Mouse (Mus musculus) ES-E14 (cell line): ENCODE results near the gene Dkkl1. TPM values are rescaled to one million over a fixed set of nuclear protein-coding genes. Genes with fewer than 3 reads are reported as not detected.

Experiments used
- DNase-seq: peaks from one replicate; pipeline ENCODE4 v3.0.0-alpha.2; 2013; ENCODE audit warnings: low read depth, low spot score
- H3K27ac ChIP-seq: 2 replicates; pipeline ENCODE4 v1.5.1; 2012; ENCODE audit warnings: low read depth, mild to moderate bottlenecking, low read length, moderate library complexity, mixed read lengths; ENCODE audit not compliant: poor library complexity, insufficient read depth, severe bottlenecking
- H3K36me3 ChIP-seq: 2 replicates; pipeline ENCODE4 v1.6.1; 2012; ENCODE audit warnings: mild to moderate bottlenecking, low read length, moderate library complexity, mixed read lengths; ENCODE audit not compliant: control insufficient read depth, poor library complexity, insufficient read depth, severe bottlenecking
- H3K4me1 ChIP-seq, 2 experiments: fragments of 150-350 bp in 1 of 2; sonication (generic) in 1 of 2; 2 replicates each; pipeline ENCODE4 v1.6.1; 2012; ENCODE audit warnings: low read length in 2 of 2, mild to moderate bottlenecking in 1 of 2, mixed read lengths in 1 of 2; ENCODE audit not compliant: control insufficient read depth in 2 of 2, insufficient read depth in 2 of 2, poor library complexity in 1 of 2
- H3K4me3 ChIP-seq, 2 experiments: fragments of 150-350 bp in 1 of 2; sonication (generic) in 1 of 2; 2 replicates each; pipeline ENCODE4 v1.5.1; 2012; ENCODE audit warnings: low read length in 2 of 2, low read depth in 1 of 2, mild to moderate bottlenecking in 1 of 2, mixed read lengths in 1 of 2; ENCODE audit not compliant: insufficient read depth in 1 of 2, poor library complexity in 1 of 2, severe bottlenecking in 1 of 2
- H3K9ac ChIP-seq: 2 replicates; pipeline ENCODE4 v1.6.1; 2012; ENCODE audit warnings: low read depth, mild to moderate bottlenecking, low read length, mixed read lengths; ENCODE audit not compliant: poor library complexity, insufficient read depth, severe bottlenecking
- H3K9me3 ChIP-seq: fragments of 150-350 bp; sonication (generic); 2 replicates; pipeline ENCODE4 v1.6.1; 2012; ENCODE audit warnings: low read depth, mild to moderate bottlenecking, low read length; ENCODE audit not compliant: control insufficient read depth, insufficient read depth
- CHD2 ChIP-seq: IDR thresholded peaks from 2 replicates; pipeline ENCODE4 v1.6.1; 2014; ENCODE audit warnings: mild to moderate bottlenecking, low read depth, low read length, inconsistent platforms
- HCFC1 ChIP-seq: IDR thresholded peaks from 2 replicates; pipeline ENCODE4 v1.6.1; 2012; ENCODE audit warnings: low read length, inconsistent platforms, borderline replicate concordance; ENCODE audit not compliant: insufficient read depth
- MAFK ChIP-seq: IDR thresholded peaks from 2 replicates; pipeline ENCODE4 v1.6.1; 2014; ENCODE audit warnings: mild to moderate bottlenecking, low read depth, low read length, inconsistent platforms; ENCODE audit not compliant: insufficient read depth
- ZC3H11A ChIP-seq: IDR thresholded peaks from 2 replicates; pipeline ENCODE4 v1.6.1; 2012; ENCODE audit warnings: low read depth, mild to moderate bottlenecking, inconsistent platforms, low read length, borderline replicate concordance
- ZNF384 ChIP-seq: IDR thresholded peaks from 2 replicates; pipeline ENCODE4 v1.6.1; 2012; ENCODE audit warnings: low read depth, low read length, inconsistent platforms
- in situ Hi-C, 2 experiments: fragments of 600-800 bp; cut with MboI; formaldehyde crosslinking; loops; one replicate each; pipeline ENCODE4 v1.15.1; 2025; ENCODE audit warnings: low sequenced_read_pairs in 2 of 2, inconsistent platforms in 1 of 2; ENCODE audit not compliant: unreplicated experiment in 2 of 2
- total RNA-seq: library from RNA; depleted of rRNA; stranded (reverse); fragments of 300-350 nt; gene quantifications from 2 replicates; pipeline ENCODE4 v1.2.3, GENCODE M21; 2012

The Dkkl1 gene
- total RNA-seq, 1 experiment = 6.9 TPM

DNA sequence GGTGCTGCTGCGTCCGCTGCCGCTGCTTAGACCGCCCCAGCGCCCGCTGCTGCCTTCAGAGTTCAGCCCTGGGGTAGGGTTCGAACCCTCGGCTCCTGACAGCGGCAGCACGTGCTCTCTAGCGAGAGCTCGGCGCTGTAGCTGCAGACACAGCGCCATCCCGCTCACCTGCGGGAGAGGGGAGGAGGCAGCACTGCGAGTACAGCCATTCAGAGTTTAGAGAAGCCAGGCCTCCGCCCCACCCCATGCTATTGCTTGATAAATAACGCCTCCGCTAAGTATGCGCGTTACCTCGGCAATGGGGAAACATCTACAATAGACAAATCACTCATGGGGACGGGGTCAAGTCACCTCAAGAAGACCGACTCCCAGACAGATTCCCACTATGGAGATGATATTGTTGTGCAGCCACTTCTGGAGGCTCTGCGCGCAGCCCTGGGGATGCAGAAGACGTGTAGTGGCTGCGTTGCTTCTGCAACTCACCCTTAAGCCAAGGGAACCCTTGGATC lies 22.4 kb upstream of the Dkkl1 start:
- DNase-seq = no peak
- H3K4me1 ChIP-seq = peaks cover 7 to 31% of the 10 kb centered on the region in 2 experiments
- TF ChIP-seq HCFC1 (no peak), ZC3H11A (no peak), ZNF384 (no peak), MAFK (no peak), CHD2 (no peak)
- peak overlapping the region; percentile 65 to 73 for H3K4me3 ChIP-seq
- peaks cover 29% of the 10 kb centered on the region for H3K36me3 ChIP-seq
- in situ Hi-C loops = no loop called here
- peak overlapping the region; percentile 65; the same call in 1 of the 2 replicates for H3K9ac ChIP-seq
- H3K9me3 ChIP-seq = no peaks in the 10 kb centered on the region
- H3K27ac ChIP-seq = no peak overlapping the region

DNA sequence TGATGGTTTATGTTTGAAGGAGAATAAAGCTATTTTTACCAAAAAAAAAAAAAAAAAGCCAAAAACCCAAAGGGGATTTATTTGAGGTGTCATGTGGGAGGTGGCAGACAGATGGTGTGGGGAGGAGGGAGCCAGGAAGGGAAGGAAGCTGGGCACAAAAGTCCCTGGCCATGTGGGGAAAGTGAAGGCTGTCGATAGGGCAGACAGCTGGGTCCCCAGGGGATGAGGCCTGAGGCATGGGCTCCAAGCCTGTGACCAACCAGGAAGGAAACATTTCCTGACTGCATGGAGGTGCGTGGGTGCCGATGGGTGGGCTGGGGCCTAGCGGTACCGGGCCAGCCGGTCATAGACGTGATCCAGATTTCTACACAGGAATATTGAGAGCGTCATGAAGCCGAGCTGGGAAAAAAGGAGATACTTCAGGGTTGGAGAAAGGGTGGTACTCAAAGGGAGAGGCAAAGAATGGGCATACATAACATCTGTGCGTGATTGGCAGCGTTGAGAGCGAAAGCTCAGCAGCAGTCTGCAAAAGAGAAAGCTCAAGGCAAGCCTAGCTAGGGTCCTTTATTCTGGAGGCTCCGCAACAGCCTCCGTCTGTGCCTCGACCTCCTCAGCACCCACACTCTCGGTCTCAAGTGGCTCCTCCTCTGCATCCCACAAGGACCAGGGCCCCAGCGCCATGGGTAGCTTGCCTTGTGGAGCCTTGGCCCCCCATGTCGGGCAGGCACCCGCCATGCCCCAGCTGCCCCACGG lies 21.8 kb upstream of the Dkkl1 start:
- H3K4me3 ChIP-seq = peak overlapping the region; percentile 47 to 65
- TF ChIP-seq ZC3H11A (no peak), HCFC1 (no peak)
- no peak for DNase-seq
- H3K9me3 ChIP-seq = no peaks in the 10 kb centered on the region
- in situ Hi-C loops = no loop called here
- peaks cover 7 to 27% of the 10 kb centered on the region in 2 experiments for H3K4me1 ChIP-seq
- no peak overlapping the region for H3K27ac ChIP-seq
- H3K36me3 ChIP-seq = peaks cover 32% of the 10 kb centered on the region
- H3K9ac ChIP-seq = peak overlapping the region; percentile 65; the same call in 1 of the 2 replicates

DNA sequence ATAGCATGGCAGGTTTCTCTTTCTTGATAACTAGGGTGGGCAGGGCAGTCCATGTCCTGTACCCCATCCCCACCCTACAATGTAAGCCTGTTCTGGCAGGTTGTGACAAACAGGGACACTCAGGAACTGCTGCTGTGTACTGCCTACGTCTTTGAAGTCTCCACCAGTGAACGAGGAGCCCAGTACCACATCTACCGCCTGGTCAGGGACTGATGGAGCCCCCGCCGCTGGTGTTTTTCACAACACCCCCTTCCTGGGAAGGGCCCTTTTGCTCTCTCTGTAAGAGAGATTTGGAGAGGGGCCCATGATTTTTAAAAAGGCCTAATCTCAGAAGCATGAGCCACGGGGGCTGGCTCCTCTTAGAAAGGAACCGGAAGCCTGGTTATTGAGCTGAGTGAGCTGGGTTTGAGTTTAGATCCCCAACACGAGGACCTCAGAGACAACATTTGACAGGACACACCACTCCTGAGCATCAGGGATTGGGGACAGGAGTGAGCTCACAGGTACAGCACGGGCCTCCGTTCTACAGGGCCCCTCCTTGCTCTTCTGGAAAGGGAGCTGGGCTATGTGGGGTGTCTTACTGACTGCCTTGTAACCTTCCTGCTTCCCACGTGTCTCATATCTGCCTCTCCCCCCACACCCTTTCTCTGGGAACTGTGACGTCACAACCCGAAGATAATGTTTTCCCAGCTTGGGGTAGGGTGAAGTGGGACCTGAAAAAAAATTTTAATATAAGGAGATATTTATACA lies 20.9 kb upstream of the Dkkl1 start:
- peaks cover 36% of the 10 kb centered on the region for H3K36me3 ChIP-seq
- H3K9ac ChIP-seq = no peak overlapping the region
- no peak overlapping the region for H3K27ac ChIP-seq
- no peak overlapping the region for H3K4me3 ChIP-seq
- DNase-seq = no peak
- no peak for TF ChIP-seq ZNF384
- no peak for TF ChIP-seq CHD2
- TF ChIP-seq ZC3H11A = no peak
- no peak for TF ChIP-seq MAFK
- TF ChIP-seq HCFC1 = no peak
- in situ Hi-C loops = no loop called here
- no peaks in the 10 kb centered on the region for H3K9me3 ChIP-seq
- peaks cover 7 to 24% of the 10 kb centered on the region in 2 experiments for H3K4me1 ChIP-seq

DNA sequence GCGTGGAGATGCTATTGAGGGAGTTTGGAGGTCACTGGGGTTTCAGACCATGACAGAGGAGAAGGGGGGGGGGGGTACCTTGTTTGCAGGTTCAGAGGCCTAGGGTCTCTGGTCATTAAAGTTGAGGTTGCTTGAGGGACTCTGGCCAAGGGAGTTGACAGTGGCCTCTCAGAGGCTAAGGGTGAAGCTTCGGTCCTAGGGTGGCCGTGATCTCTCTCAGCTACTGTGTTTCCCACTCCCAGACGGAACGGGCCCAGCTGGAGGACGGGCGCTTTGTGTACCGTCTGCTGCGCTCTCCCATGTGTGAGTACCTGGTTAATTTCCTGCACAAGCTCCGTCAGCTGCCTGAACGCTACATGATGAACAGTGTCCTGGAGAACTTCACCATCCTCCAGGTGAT lies 20.0 kb upstream of the Dkkl1 start:
- no peak overlapping the region for H3K4me3 ChIP-seq
- H3K4me1 ChIP-seq = peaks cover 7 to 22% of the 10 kb centered on the region in 2 experiments
- no peak overlapping the region for H3K27ac ChIP-seq
- no peak overlapping the region for H3K9ac ChIP-seq
- no peaks in the 10 kb centered on the region for H3K9me3 ChIP-seq
- DNase-seq = no peak
- in situ Hi-C loops = no loop called here
- no peak for TF ChIP-seq CHD2
- TF ChIP-seq MAFK = no peak
- no peak for TF ChIP-seq ZNF384
- no peak for TF ChIP-seq ZC3H11A
- TF ChIP-seq HCFC1 = no peak
- peaks cover 36% of the 10 kb centered on the region for H3K36me3 ChIP-seq
